Mouse (Mus musculus): ENCODE data around the gene Rictor.

Gene Rictor

DNA sequence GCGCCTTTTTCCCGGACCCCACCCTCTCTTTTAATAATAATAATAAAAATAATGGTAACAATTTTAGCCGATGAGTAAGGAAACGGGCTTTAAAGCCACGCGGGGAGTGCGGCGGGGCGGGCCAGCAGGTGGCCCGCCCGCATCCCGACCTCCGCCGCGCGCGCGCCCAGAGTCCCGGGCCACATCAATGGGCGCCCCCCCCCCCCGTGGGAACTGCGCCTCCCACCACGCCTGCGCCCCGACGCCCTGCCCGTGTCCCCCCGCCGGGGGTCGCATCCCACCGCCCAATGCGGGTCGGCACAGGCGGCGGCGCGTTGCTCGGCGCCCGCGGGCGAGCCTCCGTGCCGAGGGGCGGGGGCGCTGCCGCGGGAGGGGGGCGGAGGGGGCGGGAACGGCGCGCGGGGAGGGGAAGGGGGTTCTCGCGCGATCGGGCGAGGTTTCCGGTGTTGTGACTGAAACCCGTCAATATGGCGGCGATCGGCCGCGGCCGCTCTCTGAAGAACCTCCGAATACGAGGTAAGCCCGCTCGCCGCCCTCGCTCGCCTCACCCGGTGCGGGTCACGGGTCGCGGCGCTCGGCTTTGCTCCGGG, at the start of gene Rictor:
Gene Rictor, plus strand, starts transcription at position 444 of the 590 bp plus-strand sequence.
- peak; percentile 91 for DNase-seq (ENCODE audit: low spot score)

DNA sequence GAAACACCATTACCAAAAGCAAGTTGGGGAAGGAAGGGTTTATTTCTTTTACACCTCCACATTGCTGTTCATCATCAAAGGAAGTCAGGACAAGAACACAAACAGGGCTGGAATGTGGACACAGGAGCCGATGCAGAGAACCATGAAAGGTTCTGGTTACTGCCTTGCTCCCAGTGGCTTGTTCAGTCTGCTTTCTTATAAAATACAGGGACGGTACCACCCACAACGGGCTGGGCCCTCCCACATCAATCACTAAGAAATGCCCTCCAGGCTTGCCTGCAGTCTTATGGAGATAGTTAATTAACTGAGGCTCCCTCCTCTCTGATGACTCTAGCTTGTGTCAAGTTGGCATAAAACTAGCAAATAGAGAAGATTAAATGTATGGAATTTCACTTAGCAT, 46.2 kb upstream of the Rictor start:
- no peak for DNase-seq (ENCODE audit: low spot score)

DNA sequence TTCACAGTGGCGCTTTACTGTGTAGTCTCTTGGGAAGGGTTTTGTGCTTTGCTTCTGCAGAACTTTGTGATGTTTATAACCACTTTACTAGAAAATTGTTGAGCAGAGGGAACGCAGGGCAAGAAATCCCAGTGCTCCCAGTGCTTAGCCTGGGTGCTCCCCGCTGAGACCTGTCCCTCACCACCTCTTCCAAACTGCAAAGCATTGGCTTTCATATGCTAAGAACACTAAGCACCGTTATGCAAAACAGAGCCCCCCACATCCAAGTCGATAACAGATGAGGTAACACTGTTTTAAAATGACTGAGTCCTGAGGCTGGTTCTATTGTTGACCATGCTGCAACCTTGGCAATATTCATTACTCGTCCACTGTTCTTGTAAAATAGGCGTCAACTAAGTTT, 44.2 kb upstream of the Rictor start:
- DNase-seq (ENCODE audit: low spot score), result no peak

DNA sequence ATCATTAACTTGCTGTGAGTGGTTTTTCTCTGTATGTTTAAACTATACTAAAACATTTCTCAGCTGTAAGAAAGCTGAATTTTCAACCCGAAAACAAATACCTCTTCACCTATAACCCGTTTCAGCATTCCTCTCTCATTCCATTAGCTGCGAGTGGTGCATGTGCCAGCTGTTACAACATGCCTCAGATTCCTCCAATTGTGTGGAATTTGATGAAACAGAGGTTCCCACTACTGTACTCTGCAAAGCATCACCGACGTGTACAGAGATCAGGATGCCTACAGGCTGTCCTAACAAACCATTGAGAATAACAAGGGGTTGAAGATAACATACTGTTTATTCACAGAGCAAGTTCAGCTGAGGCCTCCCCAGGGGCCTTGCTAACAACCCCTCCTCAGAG, 42.1 kb upstream of the Rictor start:
- DNase-seq (ENCODE audit: low spot score), result peak; percentile 44

DNA sequence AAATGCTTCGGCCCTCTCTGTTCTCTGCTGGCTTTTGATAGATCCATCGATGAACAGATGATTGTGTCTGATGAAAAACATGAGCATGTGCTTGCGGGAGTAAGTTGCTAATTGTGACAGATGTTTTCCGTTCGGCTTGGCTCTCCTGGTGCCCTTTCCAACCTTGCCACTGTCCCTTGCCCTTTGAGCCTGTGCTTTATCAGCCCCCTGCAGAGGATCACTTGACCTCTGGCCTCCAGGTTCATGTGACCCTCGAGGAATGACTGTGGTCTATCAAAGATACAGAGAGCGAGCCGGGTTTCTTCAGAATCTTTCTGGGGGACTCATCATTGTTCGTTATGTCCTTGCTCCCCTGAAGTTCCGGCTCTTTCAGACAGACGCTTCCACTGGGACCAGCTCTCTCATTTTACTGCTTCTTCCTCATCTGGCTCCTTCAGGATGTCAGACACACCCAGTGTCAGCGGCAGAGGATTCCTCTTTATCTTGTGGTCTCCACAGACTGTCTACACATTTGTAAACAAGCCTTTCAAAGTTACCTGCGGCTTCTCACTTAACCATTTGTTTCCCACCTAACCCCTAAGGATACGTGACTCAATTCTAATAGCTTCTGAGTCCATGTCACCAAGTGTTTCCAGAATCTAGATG, 39.3 kb upstream of the Rictor start:
- peak; percentile 84 for DNase-seq (ENCODE audit: low spot score)

DNA sequence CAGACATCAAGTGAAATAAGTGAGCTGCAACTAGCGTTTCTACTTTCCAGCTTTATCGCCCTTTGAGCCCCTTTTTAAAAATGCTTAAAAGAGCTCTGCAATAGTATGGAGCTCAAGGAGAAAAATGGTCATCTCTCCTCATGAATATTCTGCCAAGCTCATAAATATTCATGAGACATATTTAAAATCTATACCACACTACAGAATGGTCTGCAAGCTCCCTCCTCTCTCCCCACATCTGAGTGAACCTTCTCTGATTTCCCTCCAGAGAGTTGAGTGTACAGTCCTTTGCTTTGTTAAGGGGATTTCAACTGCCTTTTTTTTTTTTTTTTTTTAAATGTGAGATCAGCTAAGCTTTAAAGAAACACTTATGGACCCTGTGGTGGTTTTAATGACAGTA, 29.7 kb upstream of the Rictor start:
- DNase-seq (ENCODE audit: low spot score), result no peak

DNA sequence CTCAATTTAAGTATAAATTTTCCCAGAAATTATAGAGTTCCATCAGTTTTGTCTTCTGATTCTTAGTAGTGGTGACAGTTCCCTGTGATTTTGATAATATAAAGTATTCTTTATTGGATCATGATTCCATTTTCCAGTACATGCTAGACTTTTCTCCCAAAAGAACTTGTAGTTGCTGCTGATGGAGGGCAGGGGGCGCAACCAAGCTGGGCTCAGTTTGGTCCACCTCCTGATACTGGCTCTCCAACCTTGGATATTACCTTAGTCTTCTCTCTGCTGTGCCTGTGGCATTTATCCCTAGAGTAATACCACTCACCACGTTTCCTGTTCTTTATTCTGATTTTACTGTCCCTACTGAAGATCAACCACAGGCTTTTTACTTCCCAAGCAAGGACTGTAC, 6.0 kb upstream of the Rictor start:
- DNase-seq (ENCODE audit: low spot score), result no peak

DNA sequence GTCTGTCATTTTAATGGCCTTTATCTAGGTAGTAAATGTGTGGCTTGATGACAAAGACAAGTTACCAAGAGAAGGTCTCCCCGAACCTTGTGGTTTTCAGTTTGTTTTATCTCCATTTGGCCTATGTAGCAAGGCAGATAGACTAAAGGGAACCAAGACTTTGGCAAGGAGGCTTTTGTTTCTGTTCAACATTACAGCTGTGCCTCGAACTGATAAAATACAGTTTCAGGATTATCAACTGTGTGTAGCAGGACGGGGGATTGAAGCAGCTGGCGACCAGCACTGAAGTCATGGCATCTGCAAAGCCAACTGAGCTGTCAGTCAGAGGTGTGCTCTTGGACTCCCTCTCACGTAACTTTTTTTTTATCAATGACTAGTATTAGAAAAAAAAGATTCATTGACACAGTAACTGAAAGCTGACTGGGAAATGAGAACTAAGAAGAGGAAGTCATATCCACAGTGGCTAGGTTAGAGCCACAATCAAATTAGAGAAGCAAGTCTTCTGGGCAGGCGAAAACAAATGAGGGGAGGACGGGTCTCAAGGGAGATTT, 2.8 kb upstream of the Rictor start:
- DNase-seq (ENCODE audit: low spot score), result no peak

DNA sequence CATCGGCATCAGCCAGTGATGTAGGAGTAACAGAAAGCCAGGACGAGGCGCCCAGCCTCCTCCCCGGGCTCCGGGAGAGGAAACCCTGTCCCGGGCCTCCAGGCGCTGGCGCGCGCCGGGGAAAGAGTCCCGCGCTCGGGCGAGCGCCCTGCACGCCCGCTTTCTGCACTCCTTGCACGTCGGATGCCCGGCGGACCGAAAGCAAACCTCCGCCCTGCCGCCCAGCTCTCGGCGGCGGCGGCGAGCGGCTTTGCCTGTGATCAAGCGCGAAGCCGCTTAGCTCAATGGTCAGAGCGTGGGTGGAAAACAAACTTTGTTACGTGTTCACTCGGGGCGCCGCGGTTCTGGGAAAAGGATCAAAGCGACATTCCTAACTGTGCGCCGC, 636 bp upstream of the Rictor start:
- peak; percentile 77 for DNase-seq (ENCODE audit: low spot score)

DNA sequence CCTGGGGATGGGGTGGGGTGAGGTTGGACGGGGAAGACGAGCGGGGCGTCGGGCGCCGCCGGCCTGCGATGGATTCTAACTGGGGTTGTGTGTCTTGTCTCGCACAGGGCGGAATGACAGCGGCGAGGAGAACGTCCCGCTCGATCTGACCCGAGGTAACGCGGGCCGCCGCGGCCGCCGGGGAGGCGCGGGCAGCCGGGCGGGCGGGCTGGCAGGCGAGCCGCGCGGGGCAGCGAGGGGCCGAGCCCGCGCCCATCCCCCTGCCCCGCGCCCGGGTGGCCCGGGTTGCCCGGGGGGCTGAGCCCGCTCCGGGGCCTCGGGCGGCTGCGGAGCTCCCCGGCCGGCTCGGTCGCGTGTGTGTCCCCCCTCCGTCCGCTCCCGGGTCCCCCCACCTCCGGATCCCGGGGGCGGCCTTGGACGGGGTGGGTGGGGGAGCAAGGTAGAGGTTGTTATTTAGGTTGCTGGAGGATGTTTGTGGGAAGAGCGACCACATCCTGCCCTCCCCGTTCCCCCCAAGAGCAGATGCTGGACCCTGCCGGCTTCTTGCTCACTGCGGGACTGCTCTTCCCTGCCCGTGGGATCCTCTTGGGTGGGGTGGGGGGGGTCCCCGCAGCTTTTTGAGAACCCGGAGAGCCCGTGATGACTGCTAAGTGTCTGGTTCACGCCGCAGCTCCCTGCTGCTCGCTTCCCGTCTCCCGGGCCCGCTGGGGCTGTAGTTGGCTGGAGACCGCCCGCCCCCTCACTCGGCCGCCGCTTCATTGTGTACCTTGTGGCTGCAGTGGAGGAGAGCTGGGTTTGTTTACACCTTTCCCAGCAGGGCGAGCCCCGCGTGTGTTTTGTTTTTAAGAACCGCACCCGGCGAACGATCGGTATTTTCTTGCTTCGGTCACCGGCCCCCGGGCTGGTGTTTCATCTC, 605 bp downstream of the Rictor start:
- DNase-seq (ENCODE audit: low spot score), result peak; percentile 60

DNA sequence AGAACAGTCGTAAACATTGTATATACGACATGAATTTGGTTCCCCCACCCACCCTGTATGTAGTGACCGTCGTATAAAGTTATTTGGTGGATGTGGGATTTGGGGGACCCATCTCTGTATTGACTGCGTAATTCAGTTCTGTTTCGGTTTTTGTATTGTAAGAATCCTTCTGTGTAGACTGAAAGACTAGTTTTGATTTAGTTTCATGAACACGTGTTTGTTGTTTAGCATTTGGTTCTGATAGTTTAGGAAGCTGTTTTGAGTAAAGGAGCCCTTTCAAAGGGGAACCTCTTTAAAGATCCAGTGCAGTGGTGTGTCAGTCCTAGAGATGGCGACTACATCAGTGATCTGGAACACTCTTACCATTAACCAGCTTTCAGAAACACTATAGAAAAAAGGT, 1.4 kb downstream of the Rictor start:
- no peak for DNase-seq (ENCODE audit: low spot score)

DNA sequence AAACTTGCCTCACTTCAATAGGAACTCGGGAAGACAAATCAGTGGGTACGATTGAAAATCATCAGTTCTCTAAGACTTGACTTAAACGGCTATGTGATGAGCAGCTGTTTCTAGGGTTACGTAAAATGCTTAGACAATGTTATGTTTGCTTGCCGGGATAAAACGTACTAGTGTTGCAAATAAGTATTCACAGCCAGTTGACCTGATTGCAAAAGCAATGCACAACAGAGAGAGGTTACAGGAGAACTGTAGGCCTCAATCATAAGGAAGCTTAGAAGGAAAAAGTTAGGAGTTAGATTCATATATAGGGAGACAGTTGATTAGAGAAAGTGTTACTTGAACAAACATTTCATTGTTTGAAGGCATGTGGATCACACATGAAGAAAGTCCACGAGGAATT, 2.2 kb downstream of the Rictor start:
- no peak for DNase-seq (ENCODE audit: low spot score)

DNA sequence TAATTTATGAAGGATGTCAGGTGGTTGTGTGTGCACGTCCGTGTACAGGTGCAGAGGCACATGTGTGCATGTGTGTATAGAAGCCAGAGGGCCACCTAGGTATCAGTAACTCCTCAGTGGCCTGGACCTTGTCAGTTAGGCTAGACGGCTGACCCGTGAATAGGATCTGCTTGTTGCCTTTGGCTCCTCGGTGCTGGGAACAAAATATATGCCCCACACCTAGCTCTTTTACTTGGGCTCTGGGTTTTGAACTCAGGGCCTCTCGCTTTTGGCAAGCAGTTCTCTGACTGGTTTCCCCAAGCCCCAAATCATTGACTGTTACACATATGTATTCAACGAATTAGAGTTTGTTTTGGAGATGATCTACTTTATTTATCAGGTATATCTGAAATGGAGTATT, 3.0 kb downstream of the Rictor start:
- no peak for DNase-seq (ENCODE audit: low spot score)

DNA sequence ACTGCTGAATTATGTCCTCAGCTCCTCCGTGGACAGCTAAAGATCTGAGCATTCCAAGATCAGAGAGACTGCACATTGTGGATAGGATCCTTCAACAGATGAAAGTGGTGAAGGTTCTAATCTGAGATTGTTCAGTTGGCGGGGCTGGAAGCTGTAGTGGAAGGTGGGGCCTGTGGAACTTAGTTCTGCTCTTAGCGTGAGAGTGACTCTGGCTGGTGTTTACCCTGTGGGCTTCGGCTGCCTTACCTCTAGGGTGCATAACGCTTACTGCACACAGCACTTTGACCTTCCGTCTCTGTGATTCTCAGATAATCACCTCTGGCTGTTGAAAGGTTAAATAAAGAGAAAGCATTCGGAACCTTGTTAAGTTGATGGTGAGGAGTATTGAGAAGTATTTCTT, 6.6 kb downstream of the Rictor start:
- peak; percentile 44 for DNase-seq (ENCODE audit: low spot score)

DNA sequence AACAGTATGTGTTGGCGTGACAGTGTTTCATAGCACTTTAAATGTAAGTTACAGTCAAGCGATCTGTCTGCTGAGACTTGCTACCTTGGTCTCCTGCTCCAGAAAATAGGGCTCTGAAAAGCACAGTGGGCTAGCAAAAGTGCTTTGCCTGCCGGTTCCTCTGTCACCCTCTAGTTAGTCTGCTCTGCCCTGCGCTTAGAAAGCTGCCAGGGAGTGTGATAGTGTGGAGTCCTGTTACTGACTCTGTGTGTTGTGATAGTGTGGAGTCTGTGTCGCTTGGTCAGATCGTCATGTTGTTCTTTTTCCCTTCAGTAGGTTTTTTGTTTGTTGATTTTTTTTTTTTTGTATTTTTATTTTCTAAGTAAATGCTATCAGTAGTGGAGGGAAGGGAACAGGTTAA, 7.1 kb downstream of the Rictor start:
- DNase-seq (ENCODE audit: low spot score), result no peak

DNA sequence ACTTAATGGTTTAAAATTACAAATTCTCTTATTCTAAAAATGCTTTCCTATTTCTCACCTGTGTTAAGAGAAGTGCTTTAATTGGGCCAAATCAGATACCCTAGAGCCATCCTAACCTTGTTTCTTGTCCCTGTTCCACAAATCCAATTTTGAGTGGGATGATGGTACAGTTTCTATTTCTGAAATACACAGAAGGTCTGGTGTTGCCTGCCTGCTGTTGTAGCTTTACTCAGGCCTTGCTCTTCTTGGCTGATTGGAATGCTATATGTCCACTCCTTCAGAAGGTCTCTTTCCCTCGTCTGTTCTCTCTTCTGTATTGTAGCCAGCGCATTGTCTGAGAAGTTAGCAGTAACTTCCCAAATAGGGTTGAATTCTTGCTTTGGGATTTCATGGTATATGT, 13.2 kb downstream of the Rictor start:
- no peak for DNase-seq (ENCODE audit: low spot score)

DNA sequence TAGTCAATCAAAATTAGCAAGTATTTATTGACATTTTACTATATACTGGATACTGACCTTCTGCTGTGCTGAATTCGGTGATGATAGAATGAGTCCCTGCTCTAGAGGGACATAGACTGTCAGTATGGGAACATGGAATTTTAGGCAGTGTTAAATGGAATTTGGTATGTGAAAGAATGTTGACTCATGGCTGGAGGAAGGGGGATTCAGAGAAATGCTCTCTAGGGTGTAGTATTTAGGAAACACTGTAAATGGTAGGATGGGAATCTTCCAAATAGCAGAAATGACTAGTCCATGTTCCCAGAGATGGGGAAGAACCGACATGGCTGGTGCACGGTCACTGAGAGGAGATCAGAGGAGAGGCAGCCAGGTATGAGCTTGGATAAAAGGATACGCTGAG, 13.6 kb downstream of the Rictor start:
- no peak for DNase-seq (ENCODE audit: low spot score)

DNA sequence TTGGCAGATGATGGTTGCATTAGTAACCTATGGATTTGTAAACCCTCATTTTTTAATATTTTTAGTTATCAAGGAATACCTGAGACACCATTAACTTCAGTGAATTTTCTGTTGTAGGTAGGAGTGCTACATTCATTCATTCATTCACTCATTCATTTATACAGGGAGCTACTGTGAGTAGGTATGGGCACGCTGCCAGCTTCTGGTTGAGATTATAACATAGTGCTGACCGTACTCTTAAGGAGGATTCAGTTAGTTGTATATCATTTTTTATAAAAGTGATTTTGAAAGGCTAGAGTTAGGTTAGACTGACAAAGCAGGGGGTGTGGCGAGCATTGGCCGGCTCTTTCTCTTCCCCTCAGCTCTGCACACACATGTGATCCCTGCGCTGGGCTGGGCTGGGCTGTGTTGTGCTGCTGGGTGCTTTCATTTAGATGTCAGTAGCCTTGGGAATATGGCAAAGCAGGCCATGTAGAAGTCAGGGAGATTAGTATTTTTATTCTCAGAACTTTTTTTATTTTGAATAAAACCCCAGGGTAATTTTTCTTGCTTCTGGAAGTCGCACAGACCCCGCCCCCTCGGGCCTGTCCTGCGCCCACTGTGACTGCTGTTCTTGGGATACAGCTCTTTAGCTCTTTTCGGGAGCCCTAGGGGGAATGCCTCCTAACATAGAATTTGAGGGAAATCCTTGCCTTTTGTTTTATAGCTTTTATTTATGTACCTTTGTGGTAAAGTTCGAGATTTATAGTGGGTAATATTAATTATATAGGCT, 14.4 kb downstream of the Rictor start:
- DNase-seq (ENCODE audit: low spot score), result no peak

DNA sequence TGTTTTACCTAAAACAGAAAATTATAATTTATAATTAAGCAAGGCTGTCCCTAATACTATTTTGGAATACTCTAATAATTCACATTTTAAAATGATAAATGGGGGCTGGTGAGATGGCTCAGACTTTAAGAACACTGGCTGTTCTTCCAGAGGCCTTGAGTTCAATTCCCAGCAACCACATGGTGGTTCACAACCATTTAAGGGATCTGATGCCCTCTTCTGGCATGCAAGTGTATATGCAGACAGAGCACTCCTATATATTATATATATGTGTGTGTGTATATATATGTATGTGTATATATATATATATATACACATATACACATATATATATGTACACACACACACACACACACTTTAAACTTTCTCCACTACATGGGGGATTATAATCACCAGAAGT, 15.2 kb downstream of the Rictor start:
- DNase-seq (ENCODE audit: low spot score), result no peak

DNA sequence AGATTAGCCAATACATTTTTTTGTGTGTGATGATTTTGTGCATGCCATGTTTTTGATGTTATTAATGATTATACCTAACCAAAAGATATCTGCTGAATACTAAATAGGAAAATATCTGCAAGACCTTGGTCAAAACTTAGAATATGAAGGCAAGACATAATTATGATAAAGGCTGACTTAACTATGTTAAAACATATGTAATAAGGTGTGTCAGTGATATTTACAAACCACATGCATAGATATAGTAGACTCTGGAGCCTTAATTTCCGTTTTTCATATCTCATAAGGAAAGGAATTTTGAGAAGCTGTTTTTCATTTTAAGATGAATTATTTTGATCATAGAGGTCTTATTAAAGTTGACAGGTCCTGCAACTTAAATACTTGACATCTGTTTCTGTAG, 16.3 kb downstream of the Rictor start:
- no peak for DNase-seq (ENCODE audit: low spot score)

DNA sequence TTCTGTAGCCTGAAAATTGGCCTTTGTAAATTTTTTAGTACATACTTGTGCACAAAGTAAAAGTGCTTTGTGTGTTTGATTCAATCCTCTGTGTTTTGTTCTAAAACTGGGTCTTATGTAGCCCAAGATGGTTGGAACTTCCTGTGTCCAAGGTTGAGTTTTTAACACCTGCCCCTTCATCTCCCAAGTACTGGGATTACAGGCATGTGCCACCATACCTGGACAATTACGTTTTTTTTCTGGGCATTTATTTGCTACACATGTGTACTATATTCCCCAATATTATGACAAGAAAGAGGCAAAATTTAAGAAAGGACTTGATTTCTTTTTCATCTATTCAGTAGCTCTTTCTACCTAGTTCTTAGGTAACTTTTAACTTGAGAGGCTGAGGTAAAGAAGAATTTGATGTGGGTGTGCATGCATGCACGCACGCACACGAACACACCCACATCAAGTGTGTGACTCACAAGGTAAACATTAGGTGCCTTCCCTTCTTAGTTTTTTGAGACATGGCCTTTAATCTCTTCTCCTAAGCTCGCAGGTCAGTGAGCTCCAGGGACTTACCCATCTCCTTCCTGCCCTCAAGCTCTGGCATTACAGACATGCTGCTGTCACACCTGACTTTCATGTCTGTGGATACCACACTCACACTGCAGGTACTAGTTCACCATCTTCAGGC, 18.1 kb downstream of the Rictor start:
- DNase-seq (ENCODE audit: low spot score), result no peak

DNA sequence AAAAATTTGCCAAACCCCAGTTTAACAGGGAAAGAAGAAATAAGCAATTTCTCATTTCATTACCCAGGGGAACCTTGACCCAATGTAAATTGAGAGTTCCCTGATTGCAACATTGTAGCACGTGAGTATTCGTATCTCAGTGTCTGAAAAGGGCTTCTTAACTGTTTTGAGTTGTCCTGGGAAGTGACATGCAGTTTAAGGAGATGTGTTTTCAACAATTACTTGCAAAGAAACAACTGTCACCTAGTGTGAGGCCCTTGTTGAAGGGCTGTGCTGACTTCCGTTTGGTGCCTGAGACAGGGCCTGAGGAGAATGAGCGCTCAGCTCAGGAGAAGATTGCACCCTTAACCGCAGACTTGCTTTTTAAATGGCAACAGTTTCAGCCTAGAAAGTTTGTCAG, 24.9 kb downstream of the Rictor start:
- no peak for DNase-seq (ENCODE audit: low spot score)

Data from yolk sac, embryonic 10.5 days (tissue).